Mouse (Mus musculus) lung, adult 2 months (tissue): ENCODE measurements at regions not wholly inside any gene's neighbourhood (a gene's known extent, or its start where the extent isn't known, plus 50 kb on each side); places are given as distances from the start of the nearest gene placed in this dataset.

Source experiments
- CTCF ChIP-seq: fragments of 200-500 bp; IDR thresholded peaks from 2 replicates; pipeline ENCODE4 v1.5.1; 2011; ENCODE audit warnings: mild to moderate bottlenecking, low read length, control low read depth; ENCODE audit not compliant: insufficient read depth
- POLR2A ChIP-seq: fragments of 200-500 bp; IDR thresholded peaks from 2 replicates; pipeline ENCODE4 v1.6.1; 2011; ENCODE audit warnings: low read depth, mild to moderate bottlenecking, control low read depth, low read length, borderline replicate concordance; ENCODE audit errors: extremely low read depth

DNA sequence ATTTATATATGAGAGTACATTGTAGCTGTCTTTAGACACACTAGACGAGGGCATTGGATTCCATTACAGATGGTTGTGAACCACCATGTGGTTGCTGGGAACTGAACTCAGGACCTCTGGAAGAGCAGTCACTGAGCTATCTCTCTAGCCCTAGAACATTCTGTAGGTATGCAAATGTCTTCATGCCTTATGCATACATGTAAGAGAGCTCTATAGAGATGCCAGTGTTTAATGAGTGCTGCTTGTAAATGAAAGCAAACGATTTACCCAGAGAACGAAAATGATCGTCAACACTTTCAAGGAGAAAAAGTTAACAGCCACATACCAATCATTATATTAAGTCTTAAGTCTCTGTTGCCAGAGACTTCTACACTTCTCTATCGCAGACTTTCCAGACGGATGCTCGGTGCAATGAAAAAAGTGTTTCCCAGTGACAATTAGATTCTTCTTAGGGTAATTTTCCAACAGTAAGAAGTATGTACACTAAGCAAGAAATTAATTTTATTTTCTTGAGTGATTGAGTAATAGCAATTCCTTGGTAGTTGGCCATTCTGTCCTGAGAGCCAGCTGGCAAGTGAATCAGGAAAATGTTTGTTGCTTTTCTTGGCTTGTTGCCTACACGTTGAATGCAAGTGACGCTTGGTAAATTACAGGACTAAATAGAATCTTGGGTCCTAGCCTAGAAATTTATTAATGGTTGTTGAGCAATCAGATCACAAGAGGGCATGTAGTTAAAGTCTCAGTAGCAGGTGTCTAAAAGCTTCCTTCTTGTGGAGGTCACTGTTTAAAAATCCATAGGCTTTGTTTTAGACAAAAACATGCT lies 366.3 kb downstream of the Cntnap4 start:
- TF ChIP-seq CTCF = no peak
- no peak for TF ChIP-seq POLR2A
